Mouse (Mus musculus) heart, adult 2 months (tissue): ENCODE results near the gene Nfatc2ip. TPM values are rescaled to one million over a fixed set of nuclear protein-coding genes. Genes with fewer than 3 reads are reported as not detected.

Experiments used
- DNase-seq, 2 experiments: peaks; one replicate each; pipeline ENCODE4 v3.0.0; 2021
- H3K27ac ChIP-seq: fragments of 200-600 bp; 2 replicates; pipeline ENCODE4 v1.8.1; 2022
- H3K27me3 ChIP-seq: fragments of 200-500 bp; 2 replicates; pipeline ENCODE4 v1.6.1; 2012; ENCODE audit warnings: mild to moderate bottlenecking, low read length, inconsistent platforms, mixed read lengths; ENCODE audit not compliant: control insufficient read depth, insufficient read depth
- H3K36me3 ChIP-seq: fragments of 200-500 bp; 2 replicates; pipeline ENCODE4 v1.6.1; 2012; ENCODE audit warnings: low read length, inconsistent platforms; ENCODE audit not compliant: control insufficient read depth, insufficient read depth
- H3K4me1 ChIP-seq: fragments of 200-500 bp; 2 replicates; pipeline ENCODE4 v1.6.1; 2011; ENCODE audit warnings: low read length; ENCODE audit not compliant: control insufficient read depth, insufficient read depth
- H3K4me3 ChIP-seq: fragments of 200-600 bp; 2 replicates; pipeline ENCODE4 v1.8.1; 2022
- H3K79me2 ChIP-seq: fragments of 200-500 bp; replicated peaks from 2 replicates; pipeline ENCODE4 v1.6.1; 2012; ENCODE audit warnings: mild to moderate bottlenecking, inconsistent platforms, low read length, moderate library complexity, mixed read lengths; ENCODE audit not compliant: control insufficient read depth, insufficient read depth
- H3K9ac ChIP-seq: fragments of 200-500 bp; 2 replicates; pipeline ENCODE4 v1.6.1; 2012; ENCODE audit warnings: low read depth, mild to moderate bottlenecking, control low read depth, inconsistent platforms, low read length, mixed read lengths
- CTCF ChIP-seq: fragments of 200-600 bp; IDR thresholded peaks from 2 replicates; pipeline ENCODE4 v1.8.1; 2022; ENCODE audit warnings: antibody characterized with exemption, mild to moderate bottlenecking, moderate library complexity
- EP300 ChIP-seq: fragments of 200-500 bp; IDR thresholded peaks from 2 replicates; pipeline ENCODE4 v1.6.1; 2011; ENCODE audit warnings: low read depth, low read length, control low read depth; ENCODE audit not compliant: insufficient read depth
- POLR2A ChIP-seq: fragments of 200-500 bp; IDR thresholded peaks from 2 replicates; pipeline ENCODE4 v1.6.1; 2011; ENCODE audit warnings: mild to moderate bottlenecking, low read depth, low read length, control low read depth; ENCODE audit not compliant: insufficient read depth
- WGBS: fragments of 180-500 bp; shearing (Covaris S2); methylation state at CpG from one replicate; pipeline ENCODE4 v1.1.7; 2018; 5-methylcytosine and 5-hydroxymethylcytosine counted together
- intact Hi-C: fragments of 180-260 bp; cut with DNase I; formaldehyde crosslinking; loops from one replicate; pipeline ENCODE4 v1.15.1; 2025
- polyA plus RNA-seq: library from polyadenylated mRNA; depleted of rRNA; stranded (reverse); fragments of >200 nt; gene quantifications from 2 replicates; pipeline ENCODE4 v1.2.3, GENCODE M21; 2012
- total RNA-seq, 2 experiments: library from RNA; stranded (reverse); gene quantifications; 2 replicates each; pipeline ENCODE4 v1.2.3; 2021

Gene Nfatc2ip
- total and polyA plus RNA-seq, 3 experiments: 3.0 to 4.9 (median 4.0) TPM

DNA sequence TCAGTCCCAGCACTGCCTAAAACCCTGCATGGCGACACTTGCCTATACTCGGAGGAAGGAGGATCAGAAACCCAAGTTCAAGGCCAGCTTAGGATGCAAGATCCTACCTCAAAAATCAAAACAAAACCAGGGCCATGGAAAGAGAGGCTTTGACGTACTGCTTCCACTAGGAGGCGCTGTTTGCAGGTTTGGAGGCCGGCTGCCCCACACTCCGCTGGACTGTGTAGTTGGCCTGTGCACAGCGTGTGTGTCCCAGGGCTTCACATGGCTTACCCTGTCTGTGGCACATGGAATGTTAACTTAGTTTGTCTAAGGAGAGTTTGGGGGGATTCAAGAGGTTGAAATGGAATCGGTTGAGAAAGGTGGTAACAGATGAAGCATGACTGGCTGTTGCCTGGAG lies 40.3 kb upstream of the Nfatc2ip start:
- no peaks in the 10 kb centered on the region for H3K4me1 ChIP-seq
- intact Hi-C loops: loop anchor here (2.0 kb wide), 1 partner anchor 38 kb away; no protein-coding TSS in a partner anchor
- no peaks in the 10 kb centered on the region for H3K27me3 ChIP-seq
- H3K36me3 ChIP-seq: no peaks in the 10 kb centered on the region
- no peaks in the 10 kb centered on the region for H3K79me2 ChIP-seq
- peak; percentile 92 for TF ChIP-seq CTCF
- TF ChIP-seq POLR2A: no peak
- 0 out of 2 replicates have a peak, but pooled peaks have one; percentile 37 for TF ChIP-seq EP300
- no peak overlapping the region for H3K27ac ChIP-seq
- DNase-seq: peak; percentile 57 to 65
- no peak overlapping the region for H3K9ac ChIP-seq
- H3K4me3 ChIP-seq: no peak overlapping the region
- 20% methylated on average over 8 of the region's 8 CpGs for WGBS

DNA sequence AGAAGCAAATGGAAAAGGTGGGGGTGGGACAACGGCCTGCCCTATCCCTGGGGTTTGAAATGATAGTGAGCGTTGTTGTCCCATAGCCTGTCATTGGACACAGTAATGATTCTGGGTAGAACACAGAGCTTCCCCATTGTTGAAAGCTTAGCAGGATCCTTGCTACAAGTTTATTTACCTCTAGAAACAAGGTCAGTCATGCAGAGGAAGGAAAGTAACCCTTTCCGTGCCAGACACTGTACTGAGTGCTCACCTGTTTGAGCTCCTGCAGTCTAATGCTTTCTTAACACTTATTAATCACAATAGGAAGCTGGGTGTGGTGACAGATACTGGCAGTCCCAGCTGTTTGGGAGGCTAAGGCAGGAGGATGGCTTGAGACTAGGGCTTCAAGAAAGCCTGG lies 39.3 kb upstream of the Nfatc2ip start:
- Histone ChIP-seq H3K27ac (no peak overlapping the region), H3K4me3 (no peak overlapping the region), H3K9ac (no peak overlapping the region), H3K27me3 (no peaks in the 10 kb centered on the region), H3K4me1 (no peaks in the 10 kb centered on the region), H3K79me2 (no peaks in the 10 kb centered on the region), H3K36me3 (no peaks in the 10 kb centered on the region)
- WGBS: 80% methylated on average over 3 of the region's 3 CpGs
- DNase-seq: no peak
- TF ChIP-seq EP300 (no peak), CTCF (no peak), POLR2A (no peak)
- intact Hi-C loops: loop anchor here (2.0 kb wide), 1 partner anchor 37 kb away; no protein-coding TSS in a partner anchor

GRCm38 (mm10) chr7:126434726-126435125 lies 38.2 kb upstream of the Nfatc2ip start:
- TF ChIP-seq EP300: no peak
- no peak for TF ChIP-seq CTCF
- TF ChIP-seq POLR2A: no peak
- H3K36me3 ChIP-seq: no peaks in the 10 kb centered on the region
- H3K27me3 ChIP-seq: no peaks in the 10 kb centered on the region
- no peaks in the 10 kb centered on the region for H3K4me1 ChIP-seq
- H3K4me3 ChIP-seq: no peak overlapping the region
- H3K79me2 ChIP-seq: no peaks in the 10 kb centered on the region
- 84% methylated on average over 7 of the region's 7 CpGs for WGBS
- DNase-seq: no peak
- intact Hi-C loops: no loop called here
- H3K9ac ChIP-seq: no peak overlapping the region
- no peak overlapping the region for H3K27ac ChIP-seq

DNA sequence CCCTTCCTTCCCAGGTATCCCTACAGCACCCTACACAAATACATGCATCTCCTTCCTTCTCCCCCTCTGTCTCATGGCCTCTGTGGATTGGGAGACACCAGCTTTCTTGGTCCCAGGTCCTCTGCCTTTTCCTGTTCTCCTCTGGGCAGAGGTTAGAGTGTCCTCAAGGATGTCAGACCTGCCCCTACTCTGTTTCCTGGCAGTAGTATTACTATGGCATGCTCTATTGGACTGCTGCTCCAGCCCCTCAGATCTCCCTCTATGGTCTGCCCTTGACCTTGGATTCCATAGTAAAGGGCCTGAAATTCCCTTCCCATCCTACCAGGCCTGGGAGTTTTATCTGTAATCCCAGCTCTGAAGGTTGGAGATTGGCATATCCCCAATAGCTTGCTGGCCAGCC lies 33.6 kb upstream of the Nfatc2ip start:
- peaks cover 3% of the 10 kb centered on the region for H3K4me1 ChIP-seq
- no peak for DNase-seq
- H3K9ac ChIP-seq: no peak overlapping the region
- no peak overlapping the region for H3K27ac ChIP-seq
- H3K27me3 ChIP-seq: no peaks in the 10 kb centered on the region
- H3K79me2 ChIP-seq: no peaks in the 10 kb centered on the region
- no peaks in the 10 kb centered on the region for H3K36me3 ChIP-seq
- TF ChIP-seq CTCF: no peak
- no peak for TF ChIP-seq EP300
- no peak for TF ChIP-seq POLR2A
- intact Hi-C loops: no loop called here
- no peak overlapping the region for H3K4me3 ChIP-seq

- intact Hi-C loops: loop anchor here (2.0 kb wide), 1 partner anchor 31 kb away; no protein-coding TSS in a partner anchor
- peak overlapping the region; percentile 92 for H3K27ac ChIP-seq
- H3K79me2 ChIP-seq: no peaks in the 10 kb centered on the region
- WGBS: 29% methylated on average over 15 of the region's 15 CpGs
- TF ChIP-seq EP300 (no peak), POLR2A (no peak), CTCF (no peak)
- no peaks in the 10 kb centered on the region for H3K27me3 ChIP-seq
- no peak for DNase-seq
- no peaks in the 10 kb centered on the region for H3K36me3 ChIP-seq
- H3K4me1 ChIP-seq: peaks cover 3% of the 10 kb centered on the region
- peak overlapping the region; percentile 88 for H3K9ac ChIP-seq
- H3K4me3 ChIP-seq: peak overlapping the region; percentile 67
Measured at GRCm38 (mm10) chr7:126429503-126429898, 33.0 kb upstream of the Nfatc2ip start.

- under 1% methylated on average over 81 of the region's 82 CpGs for WGBS
Measured at GRCm38 (mm10) chr7:126428631-126429502, 32.3 kb upstream of the Nfatc2ip start, which contains the start of gene Rabep2. Gene Rabep2, plus strand, starts transcription at chr7:126428759.

More at GRCm38 (mm10) chr7:126428631-126429502, 32.3 kb upstream of the Nfatc2ip start, which contains the start of gene Rabep2:
- Histone ChIP-seq H3K4me1 (peaks cover 3% of the 10 kb centered on the region), H3K79me2 (no peaks in the 10 kb centered on the region), H3K36me3 (no peaks in the 10 kb centered on the region), H3K9ac (peak within 1 kb of the TSS; percentile 88), H3K4me3 (peak within 1 kb of the TSS; percentile 67), H3K27me3 (no peaks in the 10 kb centered on the region), H3K27ac (peak within 1 kb of the TSS; percentile 92)
- DNase-seq: peak; percentile 95 to 99
- intact Hi-C loops: loop anchor here (2.0 kb wide), 1 partner anchor 30 kb away; no protein-coding TSS in a partner anchor
- TF ChIP-seq EP300: no peak
- peak; percentile 63; the same call in 1 of the 2 replicates for TF ChIP-seq POLR2A
